Mouse (Mus musculus) embryo, embryonic 9.5 days (tissue): ENCODE measurements around the gene Tmem178.

Source experiments
- DNase-seq: peaks from one replicate; pipeline ENCODE4 v3.0.0-alpha.2; 2017; ENCODE audit errors: extremely low spot score

Tmem178 gene

DNA sequence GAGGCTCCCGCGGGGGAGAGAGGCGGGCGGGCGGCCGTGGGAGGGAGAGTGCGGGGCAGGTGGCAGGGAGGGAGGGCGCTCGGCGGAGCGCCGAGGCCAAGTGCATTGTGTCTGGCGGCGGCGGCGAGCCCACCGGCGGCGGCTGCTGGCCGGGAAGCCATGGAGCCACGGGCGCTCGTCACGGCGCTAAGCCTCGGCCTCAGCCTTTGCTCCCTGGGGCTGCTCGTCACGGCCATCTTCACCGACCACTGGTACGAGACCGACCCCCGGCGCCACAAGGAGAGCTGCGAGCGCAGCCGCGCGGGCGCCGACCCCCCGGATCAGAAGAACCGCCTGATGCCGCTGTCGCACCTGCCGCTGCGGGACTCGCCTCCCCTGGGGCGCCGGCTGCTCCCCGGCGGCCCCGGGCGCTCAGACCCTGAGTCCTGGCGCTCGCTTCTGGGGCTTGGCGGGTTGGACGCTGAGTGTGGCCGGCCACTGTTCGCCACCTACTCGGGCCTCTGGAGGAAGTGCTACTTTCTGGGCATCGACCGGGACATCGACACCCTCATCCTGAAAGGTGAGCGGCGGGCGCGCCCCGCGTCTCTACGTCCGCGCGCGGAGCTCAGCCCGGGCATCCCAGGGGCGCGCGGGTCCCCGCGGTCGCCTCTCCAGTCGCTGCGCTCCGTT, at the start of gene Tmem178:
Tmem178 (plus strand) TSS at position 103 of the 669 bp plus-strand sequence.
- peak; percentile 46 for DNase-seq

DNA sequence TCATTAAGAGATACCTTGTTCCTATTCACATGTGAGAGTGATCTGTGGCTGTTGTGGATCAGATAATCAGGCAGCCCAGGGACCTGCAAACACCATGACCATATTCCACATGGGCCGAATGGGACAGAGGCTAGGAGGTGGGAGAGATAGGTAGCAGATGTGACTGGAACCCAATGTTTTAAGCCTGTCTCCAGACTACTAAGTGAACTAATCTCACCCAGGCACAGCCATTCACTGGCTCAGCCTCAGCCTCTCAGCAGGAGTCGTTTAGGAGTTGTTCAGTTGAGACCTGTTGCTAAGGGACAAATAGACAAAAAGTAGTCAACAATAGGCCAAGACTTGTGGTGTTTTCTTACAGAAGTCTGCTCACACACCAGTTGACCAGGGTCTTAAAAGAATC, 48.0 kb upstream of the Tmem178 start:
- DNase-seq: no peak

DNA sequence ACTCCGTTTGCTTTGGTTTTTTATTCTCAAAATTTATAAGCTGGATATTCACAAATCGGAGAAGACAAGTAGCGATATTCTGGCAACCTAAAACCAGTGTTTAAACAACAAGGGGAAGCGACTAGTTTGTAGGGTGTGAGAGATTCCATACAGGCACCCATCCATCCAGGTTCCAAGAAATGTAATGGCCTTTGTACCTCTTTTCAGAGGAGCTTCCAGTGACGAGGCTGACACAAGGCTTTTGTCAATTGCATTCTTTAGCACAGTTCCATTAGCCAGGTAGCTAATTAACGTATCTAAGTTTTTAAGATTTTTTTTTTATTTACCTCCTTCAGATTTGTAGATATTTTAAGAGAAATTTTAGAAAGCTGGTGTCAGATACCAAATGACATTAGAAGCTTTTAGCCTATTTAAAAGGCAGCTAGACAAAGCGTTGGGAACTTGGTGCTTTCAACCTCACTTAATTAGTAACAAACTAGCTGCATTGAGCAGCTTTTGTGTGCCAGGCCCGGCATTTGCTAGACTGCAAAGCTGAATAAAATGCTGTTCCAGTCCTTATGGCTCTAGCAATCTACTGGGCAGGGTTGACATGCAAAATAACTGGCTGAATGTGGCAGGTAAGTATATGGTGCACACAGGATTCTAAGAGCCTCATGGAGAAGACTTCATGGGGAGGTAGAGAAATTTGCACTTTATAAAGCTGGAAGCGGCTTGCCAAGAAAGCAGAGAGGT, 46.6 kb upstream of the Tmem178 start:
- no peak for DNase-seq

DNA sequence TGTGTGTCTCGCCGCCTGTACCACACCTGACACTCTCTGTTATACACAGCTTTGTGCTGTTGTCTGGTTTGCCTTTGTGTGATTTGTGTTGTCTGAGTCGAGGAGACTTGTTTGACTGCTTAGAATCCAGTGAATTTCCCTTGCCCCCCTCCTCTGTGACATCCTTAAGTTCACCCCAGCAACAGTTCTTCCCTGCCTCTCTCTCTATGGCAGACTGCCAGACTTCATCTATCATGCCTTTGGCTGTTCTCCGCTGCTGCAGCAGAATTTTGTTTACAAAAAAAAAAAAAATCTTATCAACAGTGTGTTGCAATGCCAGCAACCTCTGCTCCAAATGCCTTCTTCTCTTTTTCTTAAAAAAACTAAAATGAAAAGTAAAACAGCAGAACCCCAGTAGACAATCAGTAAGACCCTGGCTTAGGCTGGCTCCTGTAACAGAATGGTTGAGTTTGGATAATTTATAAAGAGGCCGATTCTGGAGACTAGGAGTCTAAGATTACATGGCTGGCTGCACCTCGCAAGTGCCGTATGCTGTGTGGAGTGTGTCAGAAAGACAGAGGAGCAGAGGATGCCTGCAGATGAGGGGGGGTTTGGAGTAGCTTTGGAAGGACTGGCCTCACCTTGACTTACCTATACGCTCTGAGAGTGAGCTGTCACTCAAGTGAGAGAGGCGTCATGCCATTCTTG, 44.8 kb upstream of the Tmem178 start:
- DNase-seq: no peak

DNA sequence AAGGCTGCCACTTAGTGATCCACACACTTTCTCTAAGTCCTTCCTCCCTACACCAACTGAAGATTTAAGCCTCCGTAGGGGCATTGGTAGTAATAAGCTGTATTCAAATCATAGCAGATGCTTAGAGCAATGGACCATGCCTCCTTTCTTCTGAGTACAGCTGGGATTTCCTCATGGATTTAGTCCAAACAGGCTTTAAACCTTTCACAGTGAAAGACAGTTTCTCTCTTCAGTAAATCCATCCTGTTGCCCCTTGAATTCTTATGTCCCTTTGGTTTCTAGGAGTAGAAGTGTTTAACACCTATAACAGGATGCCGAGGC, 44.3 kb upstream of the Tmem178 start:
- no peak for DNase-seq

DNA sequence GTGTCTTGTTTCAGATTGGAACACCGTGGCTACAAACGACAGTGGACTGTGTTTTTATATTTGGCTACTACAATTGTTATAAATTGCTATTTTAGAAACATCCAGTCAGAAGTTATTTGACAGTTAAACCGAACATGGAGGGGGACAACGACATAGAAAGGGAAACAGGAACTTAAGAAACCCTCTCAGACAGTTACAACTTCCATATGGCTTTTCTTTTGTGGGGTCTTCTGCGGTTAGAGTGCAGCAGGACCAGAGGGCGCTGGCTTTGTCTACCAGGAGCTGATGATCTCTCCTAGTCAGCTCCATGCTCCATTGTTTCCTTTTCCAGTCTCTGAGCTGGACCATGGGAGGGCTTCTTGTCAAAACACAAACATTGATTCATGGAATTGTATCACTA, 42.5 kb upstream of the Tmem178 start:
- DNase-seq: no peak

DNA sequence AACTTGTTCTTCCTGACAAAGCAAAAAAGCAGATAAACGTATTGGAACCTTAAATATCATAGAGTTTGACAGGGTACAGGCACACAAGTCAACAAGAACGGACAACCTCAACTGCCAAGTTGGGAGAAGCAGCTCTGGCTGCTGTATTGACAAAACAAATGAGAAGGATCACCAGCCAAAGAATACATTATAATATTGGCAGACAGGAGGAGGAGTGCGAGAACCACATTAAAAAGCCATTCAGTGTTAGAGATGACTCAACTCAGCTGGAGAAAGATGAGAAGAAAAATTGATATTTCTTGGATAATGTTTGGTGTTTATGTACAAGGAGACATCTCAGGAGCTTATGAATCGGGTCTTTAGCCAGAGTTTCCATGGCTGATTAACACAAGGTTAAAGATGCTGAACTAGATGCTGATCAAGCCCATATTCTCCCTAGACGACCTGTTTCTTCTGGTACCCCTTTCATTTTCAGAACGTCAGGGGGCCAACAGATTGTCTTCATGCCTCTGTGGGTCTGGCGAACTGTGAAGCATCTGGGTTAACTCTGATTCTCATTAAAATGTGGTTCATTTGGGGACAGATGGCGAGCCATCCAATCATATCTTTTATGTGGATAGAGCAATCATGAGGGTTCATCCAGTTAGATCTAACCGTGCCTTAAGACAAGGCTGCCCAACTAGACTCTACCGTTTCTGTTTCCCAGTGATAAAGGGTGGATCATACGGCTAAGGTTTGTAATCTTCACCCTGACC, 41.1 kb upstream of the Tmem178 start:
- no peak for DNase-seq

DNA sequence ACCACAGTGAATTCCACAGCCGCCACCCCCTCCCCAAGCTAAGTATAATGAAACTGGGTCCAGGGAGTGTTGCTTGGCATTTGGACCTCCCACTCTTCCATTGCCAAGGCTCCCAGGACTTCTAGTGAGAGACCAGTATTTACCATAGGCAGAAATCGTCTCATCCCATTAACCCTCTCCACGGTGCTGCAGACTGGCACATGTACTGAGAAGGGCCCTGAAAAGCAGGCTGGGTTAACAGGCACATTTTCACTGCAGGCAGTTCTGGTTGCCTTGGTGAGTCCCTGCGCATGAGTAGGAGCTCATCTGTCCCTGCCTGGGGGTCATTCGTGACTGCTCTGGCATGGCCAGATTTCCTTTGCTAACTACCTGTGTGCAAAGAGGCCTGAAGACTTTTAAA, 40.4 kb upstream of the Tmem178 start:
- DNase-seq: no peak

DNA sequence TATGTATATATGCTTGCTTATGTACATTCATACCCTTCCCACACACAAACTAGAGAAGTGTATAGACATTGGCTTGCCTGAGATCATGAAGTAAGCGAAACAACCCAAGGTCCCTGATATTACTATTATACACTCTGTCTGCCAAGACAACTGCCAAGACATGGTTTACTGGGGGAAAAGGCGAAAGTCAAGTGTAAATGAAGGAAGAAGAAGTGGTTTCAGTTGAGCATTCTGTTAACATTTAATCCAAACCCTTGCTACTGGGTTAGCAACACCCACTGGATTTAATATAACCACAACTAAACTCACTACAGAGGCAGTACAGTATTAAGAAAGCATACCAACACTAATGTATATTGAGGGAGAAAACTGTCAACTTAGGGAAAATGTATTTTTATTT, 28.8 kb upstream of the Tmem178 start:
- no peak for DNase-seq

DNA sequence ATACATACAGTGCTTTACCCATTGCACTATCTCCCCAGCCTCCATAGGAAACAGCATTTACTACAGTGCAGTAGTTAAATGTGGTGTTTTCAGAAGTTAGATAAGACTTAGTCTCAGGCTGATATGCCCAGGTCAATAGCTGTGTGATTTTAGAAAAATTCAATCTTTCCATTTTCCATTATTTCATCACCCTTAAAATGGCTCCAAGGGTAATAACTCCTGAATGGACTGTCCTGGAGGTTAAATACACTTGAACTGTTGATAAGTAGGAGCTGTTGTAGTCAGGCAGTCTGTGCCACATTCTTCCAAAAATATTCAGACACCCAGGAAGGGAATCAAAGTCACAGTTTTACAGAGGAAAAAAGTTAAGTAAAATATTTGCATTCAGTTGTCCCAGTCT, 25.2 kb upstream of the Tmem178 start:
- no peak for DNase-seq

DNA sequence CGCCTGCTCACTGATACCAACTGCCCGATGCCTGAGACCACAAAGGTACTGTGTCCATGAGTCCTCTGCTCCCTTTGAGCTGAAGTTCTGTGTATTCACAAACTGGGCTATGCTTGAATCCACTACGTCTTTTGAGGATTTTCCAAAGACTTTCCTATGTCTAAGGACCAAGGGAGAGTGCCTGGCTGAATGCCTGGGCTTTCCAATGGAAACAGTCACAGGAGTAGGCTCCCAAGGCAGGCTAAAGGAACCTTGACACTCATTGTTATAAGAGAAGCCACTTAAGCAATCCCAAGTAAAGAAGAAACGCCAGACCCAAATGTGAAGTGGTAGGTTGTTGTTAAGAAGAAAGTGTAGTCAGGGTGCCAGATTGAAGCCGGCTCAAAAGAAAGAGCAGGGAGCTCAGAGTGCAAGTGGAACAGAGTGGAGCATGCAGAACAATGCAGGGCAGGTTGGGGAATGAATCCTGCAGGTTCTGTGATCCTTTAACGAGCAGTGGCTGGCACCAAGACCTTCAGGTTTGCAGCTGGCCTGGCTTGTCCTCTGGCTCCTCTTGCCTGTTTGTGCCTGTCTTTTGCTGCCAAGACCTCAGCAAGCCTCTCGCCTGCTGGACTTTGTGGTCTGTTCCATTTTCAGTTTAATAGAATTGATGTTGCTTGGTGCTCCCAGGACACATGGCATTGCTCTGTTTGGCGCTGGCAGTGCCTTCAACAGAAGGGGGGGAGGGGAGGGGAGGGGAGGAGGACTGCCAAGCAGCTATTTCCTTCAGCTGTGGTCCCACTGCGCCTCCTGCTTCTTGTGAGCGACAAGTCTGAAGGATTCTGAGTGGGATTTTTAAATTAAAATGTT, 22.9 kb upstream of the Tmem178 start:
- DNase-seq: no peak

DNA sequence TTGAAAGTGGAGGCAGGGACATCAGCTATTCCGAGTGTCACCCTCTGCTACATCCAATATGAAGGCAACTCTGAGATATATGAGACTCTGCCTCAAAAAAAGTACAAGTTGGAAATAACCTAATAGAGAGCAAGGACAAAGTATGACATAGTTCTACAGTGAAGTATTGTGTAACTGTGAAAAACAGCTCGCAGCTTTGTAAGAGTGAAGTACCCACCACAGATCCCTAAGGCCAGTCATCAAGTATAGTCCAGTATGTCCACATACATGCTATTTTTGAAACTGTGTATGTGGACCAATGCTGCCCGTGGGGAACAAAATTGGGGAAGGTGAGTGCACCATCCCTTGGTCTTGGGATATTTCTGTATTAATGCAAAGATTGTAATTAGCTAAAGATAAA, 18.9 kb upstream of the Tmem178 start:
- no peak for DNase-seq

DNA sequence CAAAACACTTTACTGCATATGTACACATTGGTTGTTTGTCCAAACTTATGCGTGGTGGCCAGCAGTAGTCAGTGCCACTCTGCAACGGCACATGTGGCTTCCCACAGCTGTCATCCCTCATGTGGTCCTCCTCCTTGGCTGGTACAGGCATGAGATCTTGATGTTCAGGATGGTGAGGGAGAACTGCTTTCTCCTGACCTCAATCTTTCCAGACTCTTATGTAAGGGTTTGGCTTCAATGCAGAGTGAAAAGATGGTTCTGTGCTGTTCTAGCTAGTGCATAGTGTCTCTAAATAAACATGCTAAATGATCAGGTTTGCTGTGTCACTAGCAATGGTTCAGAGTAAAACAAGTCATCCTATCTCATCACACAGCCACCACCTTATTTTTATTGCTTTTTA, 17.3 kb upstream of the Tmem178 start:
- DNase-seq: no peak

DNA sequence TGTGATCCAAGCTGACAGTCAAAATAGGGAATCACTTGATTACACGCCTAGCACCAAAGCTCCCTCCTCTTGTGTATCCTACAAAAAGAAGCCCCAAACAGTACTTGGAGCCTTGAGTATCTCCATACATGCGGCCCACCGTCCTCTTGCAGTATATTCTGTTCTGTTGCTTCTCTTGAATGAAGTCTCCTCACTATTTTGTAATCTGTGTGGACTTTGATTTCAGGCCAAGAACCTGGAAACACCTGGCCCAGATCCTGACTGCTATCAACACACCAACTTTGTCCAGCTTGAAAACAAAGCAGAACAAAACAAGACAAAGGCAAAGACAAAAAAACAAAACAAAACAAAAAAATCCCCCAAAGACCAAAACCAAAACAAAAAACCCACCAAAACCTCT, 11.7 kb upstream of the Tmem178 start:
- no peak for DNase-seq

DNA sequence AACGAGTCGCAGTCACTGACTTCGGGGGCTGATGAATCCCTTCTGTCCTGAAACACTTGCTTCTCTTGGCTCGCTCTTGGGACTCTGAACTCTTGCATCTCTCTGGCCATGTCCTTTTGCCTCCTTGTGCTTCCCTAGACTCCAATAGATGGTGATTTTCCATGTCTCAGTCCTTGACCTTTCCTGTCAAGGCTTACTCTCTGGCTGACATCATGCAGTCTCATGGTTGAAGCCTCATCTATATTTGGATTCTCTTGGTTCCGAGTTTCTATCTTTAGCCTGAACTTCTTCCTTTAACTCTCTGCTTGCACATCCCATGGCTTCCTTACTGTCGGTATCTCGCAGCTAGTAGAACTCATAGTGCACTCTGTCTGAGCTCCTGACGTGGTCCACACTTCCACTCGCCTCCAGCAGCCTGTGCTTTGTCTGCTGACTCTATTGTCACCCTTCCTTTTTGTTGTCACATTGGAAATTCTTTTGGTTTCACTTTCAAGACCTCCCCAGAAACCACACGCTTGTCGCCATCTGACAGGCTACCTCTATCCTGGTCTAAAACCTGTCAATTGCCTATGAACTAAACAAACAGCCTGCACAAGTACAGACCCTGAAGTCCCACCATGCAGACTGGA, 10.9 kb upstream of the Tmem178 start:
- no peak for DNase-seq

DNA sequence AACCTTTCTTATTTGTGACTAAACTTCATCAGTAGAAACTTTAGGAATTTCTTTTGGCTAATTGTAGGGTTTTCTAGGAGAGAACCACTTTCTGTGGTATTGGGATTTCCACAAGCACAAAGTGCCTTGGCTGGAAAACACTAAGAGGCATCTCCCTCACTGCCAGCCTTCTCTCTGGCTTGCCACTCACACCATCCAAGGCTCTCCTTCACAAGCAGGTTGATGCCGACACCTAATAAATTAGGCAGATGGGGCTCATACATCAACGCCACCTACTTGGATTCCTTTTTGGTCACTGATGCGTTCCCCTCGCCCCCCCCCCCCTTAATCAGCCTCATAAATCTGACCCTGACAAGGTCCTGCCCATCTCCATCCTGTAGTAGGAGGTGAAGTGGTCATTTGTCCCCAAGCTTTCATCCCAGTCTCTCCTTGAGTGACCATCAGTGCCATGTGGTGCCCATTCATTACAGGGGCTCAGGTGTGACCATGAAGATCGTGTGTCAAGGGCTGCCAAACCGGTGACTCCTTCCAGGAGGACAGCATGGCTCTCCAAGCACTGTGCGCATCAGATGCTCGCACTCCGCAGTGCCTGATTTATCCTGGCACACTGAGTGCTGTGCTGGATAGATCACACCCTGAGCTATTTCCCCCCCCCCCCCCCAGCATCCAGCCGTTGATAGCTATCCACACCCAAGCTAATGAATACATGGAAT, 8.5 kb upstream of the Tmem178 start:
- no peak for DNase-seq

DNA sequence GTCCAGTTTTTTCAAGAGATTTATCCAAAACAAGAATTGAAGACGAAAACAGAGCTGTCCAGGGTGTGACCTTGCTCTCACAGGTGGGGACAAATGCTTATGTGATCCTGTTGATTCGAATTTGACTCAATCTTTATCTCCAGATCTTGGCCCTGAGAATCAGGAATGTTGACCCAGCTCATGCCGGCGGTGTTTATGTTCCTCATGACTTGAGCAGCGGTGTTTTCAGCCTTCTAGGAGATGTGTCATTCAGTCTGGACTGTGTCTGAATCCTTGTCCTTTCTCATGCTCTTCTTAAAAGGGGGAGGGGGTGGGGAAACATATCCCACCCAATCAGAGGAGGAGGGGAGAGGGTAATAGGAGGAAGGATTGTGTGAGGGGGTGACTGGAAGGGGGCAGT, 7.9 kb upstream of the Tmem178 start:
- no peak for DNase-seq

DNA sequence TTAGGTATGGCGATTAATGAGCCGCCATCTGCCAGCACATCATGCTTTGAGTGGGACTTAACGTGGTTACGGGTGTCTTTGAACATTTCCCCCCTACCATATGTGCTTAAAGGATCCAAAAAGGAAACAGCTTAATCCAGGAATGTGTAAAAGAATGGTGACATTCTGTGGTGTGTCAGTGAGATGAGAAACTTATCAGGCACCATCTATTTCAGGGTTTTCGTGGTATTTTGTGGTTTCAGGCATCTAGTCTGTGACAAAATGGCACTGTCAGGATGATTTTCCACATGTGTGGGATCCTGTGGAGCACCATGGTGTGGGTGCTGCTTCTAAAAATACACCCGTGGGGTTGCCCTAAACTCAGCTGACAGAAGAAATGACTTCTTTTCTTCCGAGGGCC, 4.6 kb upstream of the Tmem178 start:
- no peak for DNase-seq

DNA sequence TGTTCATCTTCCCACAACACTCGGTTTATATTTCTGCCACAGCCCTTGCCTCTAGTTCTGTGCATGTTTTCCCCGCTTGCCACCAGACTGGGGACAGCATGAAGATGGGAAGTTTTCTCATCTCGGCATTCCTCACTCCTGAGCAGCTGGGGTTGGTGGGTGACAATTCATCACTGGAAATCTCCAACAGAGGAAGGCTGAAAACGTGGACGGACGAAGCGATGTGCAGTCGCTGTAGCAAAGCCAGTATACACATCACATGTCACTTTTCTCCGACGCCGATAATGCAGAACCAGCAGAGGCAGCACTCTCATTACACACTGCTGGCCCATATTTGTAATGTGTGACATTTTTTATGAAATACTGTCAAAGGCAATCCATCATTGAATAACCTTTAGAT, 2.6 kb upstream of the Tmem178 start:
- DNase-seq: no peak

DNA sequence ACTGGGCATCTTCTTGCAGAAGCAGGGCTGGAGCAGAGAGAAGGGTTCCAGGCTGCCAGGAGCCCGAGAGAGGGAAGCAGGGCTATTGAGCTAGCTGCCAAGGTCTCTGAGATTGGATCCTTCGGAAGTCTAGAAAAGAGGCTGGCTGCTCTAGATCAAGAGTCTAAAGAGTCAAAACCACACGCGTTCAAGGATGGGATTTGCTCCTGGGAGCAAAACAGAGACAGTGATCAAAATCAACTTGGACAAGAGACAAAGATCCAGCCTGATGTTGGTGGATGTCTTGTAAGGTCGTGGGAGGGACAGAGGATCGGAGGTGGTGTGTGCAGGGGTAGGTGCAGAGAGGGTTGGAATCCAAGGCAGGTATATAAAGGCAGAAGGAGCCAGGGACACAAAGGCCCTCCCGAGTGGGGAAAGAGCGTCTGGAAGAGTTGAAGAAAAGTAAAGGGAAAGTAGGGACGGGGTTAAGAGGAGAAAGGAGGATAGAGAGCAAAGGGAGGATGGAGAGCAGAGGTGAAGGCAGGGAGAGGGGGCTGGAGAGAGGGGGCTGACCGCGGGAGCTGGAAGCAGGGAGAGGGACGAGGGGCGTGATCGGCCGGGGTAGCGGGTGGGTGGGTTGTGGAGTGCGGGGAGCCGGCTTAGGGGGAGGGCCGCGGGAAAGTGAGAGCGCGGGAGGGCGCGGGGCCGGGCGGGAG, 450 bp upstream of the Tmem178 start:
- DNase-seq: peak; percentile 16
